Mouse (Mus musculus) midbrain, embryonic 12.5 days (tissue): ENCODE data around the gene Prkag3. TPM values are rescaled to one million over a fixed set of nuclear protein-coding genes. Genes with fewer than 3 reads are reported as not detected.
A peak's percentile ranks its signal among the peaks of the same experiment; 100 is the strongest.

Experiments used
- ATAC-seq: fragments of 200-750 bp; cut with Nextera tagmentation; 2 replicates; pipeline ENCODE4 v1.8.0; 2017; ENCODE audit warnings: low read depth, moderate TSS enrichment, moderate library complexity; ENCODE audit not compliant: low FRiP score
- H3K27ac ChIP-seq: fragments of 300-500 bp; sonication (generic); replicated peaks from 2 replicates; pipeline ENCODE4 v1.5.1; 2016; ENCODE audit warnings: mild to moderate bottlenecking
- H3K27me3 ChIP-seq: fragments of 300-500 bp; sonication (generic); 2 replicates; pipeline ENCODE4 v1.6.1; 2016; ENCODE audit warnings: mild to moderate bottlenecking
- H3K36me3 ChIP-seq: fragments of 300-500 bp; sonication (generic); 2 replicates; pipeline ENCODE4 v1.6.1; 2016
- H3K4me1 ChIP-seq: fragments of 300-500 bp; sonication (generic); 2 replicates; pipeline ENCODE4 v1.6.1; 2016
- H3K4me2 ChIP-seq: fragments of 300-500 bp; sonication (generic); replicated peaks from 2 replicates; pipeline ENCODE4 v1.6.1; 2016; ENCODE audit warnings: mild to moderate bottlenecking, moderate library complexity
- H3K4me3 ChIP-seq: fragments of 300-500 bp; sonication (generic); 2 replicates; pipeline ENCODE4 v1.5.1; 2016; ENCODE audit warnings: mild to moderate bottlenecking
- H3K9ac ChIP-seq: fragments of 300-500 bp; sonication (generic); replicated peaks from 2 replicates; pipeline ENCODE4 v1.6.1; 2016; ENCODE audit warnings: mild to moderate bottlenecking, moderate library complexity
- H3K9me3 ChIP-seq: fragments of 300-500 bp; sonication (generic); 2 replicates; pipeline ENCODE4 v1.6.1; 2016; ENCODE audit warnings: mild to moderate bottlenecking
- WGBS: fragments of 180-500 bp; shearing (Covaris S2); methylation state at CpG from one replicate; pipeline ENCODE4 v1.1.7; 2016; 5-methylcytosine and 5-hydroxymethylcytosine counted together
- polyA plus RNA-seq: library from polyadenylated mRNA; unstranded; fragments of >200 nt; fragmentation: Nextera tagmentation; extraction: Ambion mirVana; gene quantifications from 2 replicates; pipeline ENCODE4 v1.2.1, GENCODE M21; 2016

Gene Prkag3
- polyA plus RNA-seq, 1 experiment from 2014 or later, result not detected

DNA sequence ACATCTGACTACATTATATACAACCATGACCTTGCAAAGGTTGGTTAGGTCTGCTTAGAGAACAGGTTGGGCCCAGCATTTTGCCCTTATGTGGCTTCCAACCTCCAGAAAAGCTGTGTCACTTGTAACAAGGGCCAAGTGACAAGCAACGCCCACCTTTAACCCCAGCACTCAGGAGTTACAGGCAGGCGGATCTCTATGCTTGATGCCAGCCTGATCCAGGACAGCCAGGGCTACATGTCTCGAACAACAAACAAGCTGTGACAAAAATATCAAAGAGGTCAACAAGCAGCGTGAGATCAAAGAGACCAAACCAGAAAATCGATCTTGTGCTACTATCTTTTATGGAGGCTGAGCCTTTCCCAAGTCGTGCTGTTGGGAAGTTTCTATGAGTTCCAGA is 27.4 kb downstream of the Prkag3 start:
- WGBS, result 77% methylated on average over 6 of the region's 6 CpGs
- no peaks in the 10 kb centered on the region for H3K36me3 ChIP-seq
- no peak for ATAC-seq
- no peaks in the 10 kb centered on the region for H3K27me3 ChIP-seq
- H3K27ac ChIP-seq, result no peak overlapping the region
- no peaks in the 10 kb centered on the region for H3K9me3 ChIP-seq
- no peak overlapping the region for H3K4me3 ChIP-seq
- no peaks in the 10 kb centered on the region for H3K4me1 ChIP-seq
- no peak overlapping the region for H3K4me2 ChIP-seq
- no peak overlapping the region for H3K9ac ChIP-seq

DNA sequence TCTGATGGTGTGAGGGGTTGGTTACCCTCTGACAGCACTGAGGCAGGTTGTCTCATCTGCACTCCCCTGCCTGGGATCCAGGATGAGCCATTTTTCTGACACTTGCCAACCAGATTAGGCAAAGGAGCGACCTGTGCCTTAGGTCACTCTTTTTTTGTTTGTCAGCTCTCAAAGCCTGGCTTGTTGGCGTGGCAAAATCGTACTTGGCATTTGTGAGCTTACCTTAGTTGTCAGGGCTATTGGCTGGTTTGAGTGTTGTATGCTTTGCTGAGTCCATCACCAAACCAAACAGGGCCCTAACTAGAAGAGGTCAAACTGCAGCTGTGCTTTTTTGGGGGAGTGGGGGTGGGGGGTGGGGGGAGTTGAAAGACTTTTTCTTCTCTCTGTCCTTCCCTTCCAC is 29.7 kb downstream of the Prkag3 start:
- no peak for ATAC-seq
- Histone ChIP-seq H3K4me1 (no peaks in the 10 kb centered on the region), H3K4me3 (no peak overlapping the region), H3K36me3 (no peaks in the 10 kb centered on the region), H3K27me3 (peaks cover 6% of the 10 kb centered on the region; the same call in 1 of the 2 replicates), H3K9me3 (no peaks in the 10 kb centered on the region), H3K4me2 (no peak overlapping the region), H3K27ac (no peak overlapping the region), H3K9ac (no peak overlapping the region)
- WGBS, result 70% methylated on average over 3 of the region's 3 CpGs

DNA sequence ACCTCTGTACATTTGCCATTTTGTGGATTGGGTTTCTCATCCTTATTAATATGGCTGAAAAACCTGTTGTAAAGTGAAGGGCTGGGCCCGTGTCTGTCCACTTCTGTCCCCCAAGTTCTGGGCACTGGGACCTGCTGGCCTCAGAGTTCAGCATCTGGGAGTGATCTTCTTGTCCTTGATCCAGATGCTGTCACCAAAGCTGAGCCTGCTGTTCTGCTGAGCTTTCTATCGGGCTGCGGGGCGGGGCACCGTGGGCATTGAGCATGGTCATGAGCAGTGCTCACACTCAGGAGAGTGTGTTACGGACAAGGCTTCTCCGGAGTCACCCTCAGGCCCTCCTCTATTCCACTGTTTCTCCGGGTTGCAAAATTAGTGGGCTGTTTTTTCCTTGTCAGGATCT is 30.9 kb downstream of the Prkag3 start:
- Histone ChIP-seq H3K4me1 (peaks cover 9% of the 10 kb centered on the region), H3K9me3 (no peaks in the 10 kb centered on the region), H3K27me3 (peaks cover 17% of the 10 kb centered on the region), H3K4me2 (no peak overlapping the region), H3K9ac (no peak overlapping the region), H3K27ac (no peak overlapping the region), H3K36me3 (no peaks in the 10 kb centered on the region), H3K4me3 (no peak overlapping the region)
- ATAC-seq, result no peak
- WGBS, result 90% methylated on average over 8 of the region's 8 CpGs

DNA sequence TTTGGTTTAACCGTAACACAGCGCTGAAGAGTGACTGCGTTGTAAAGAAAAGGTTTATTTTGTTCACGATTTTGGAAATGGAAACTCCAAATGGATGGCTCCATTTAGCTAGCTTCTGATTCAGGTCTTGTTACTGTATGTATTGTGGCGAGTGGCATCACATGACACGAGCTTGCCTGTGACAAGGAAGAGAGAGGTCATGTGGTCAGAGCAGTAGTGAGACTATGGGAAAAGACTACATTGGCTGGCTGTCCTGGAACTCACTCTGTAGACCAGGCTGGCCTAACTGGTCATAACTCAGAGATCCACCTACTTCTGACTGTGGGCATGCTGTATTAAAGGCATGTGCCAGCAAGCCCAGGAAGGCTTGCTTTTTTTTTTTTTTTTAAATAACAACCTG is 33.1 kb downstream of the Prkag3 start:
- WGBS, result 91% methylated on average over 6 of the region's 6 CpGs
- Histone ChIP-seq H3K4me3 (no peak overlapping the region), H3K9ac (no peak overlapping the region), H3K9me3 (no peaks in the 10 kb centered on the region), H3K4me1 (peaks cover 13% of the 10 kb centered on the region), H3K36me3 (no peaks in the 10 kb centered on the region), H3K4me2 (no peak overlapping the region), H3K27ac (no peak overlapping the region), H3K27me3 (peaks cover 17% of the 10 kb centered on the region)
- ATAC-seq, result no peak

DNA sequence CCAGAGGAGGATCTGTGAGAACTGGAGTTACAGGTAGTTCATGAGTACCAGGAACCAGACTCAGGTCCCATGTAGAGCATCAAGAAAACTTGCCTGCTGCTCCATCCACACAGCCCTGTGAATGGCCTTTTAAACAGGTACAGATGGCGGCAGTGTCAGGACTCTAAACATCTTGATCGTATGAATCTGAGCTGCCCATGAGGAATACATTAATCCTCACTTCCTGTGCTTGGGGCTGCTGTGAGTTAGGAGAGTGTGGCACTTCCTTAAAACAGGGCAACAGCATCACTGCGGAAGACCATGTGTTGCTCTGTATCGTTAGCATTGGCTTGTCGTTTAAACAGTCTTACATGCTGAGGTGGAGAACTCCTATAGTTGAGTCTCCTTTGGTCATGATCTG is 33.6 kb downstream of the Prkag3 start:
- H3K27me3 ChIP-seq, result peaks cover 17% of the 10 kb centered on the region
- no peak overlapping the region for H3K9ac ChIP-seq
- no peaks in the 10 kb centered on the region for H3K9me3 ChIP-seq
- no peaks in the 10 kb centered on the region for H3K36me3 ChIP-seq
- ATAC-seq, result no peak
- no peak overlapping the region for H3K27ac ChIP-seq
- H3K4me2 ChIP-seq, result no peak overlapping the region
- WGBS, result 84% methylated on average over 5 of the region's 5 CpGs
- peaks cover 13% of the 10 kb centered on the region for H3K4me1 ChIP-seq
- H3K4me3 ChIP-seq, result no peak overlapping the region

DNA sequence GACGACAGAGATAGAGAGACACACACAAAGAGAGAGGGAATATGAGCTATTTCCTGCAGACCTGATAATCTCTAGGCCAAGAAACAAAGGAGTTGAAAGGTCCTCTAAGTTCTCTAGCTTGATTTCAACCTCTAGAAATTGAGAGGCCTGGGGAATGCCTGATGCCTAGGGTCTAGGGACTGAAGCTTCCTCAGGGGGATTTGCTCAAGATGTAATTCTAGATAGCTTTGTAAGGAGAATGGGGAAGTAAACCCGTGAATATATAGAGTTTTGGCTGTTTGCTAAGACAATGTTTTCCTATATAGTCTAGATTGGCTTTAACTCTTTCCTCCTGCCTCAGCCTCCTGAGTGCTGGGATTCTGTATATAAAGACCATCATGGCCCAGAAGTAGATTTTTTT is 34.1 kb downstream of the Prkag3 start:
- Histone ChIP-seq H3K4me2 (no peak overlapping the region), H3K27ac (no peak overlapping the region), H3K9ac (no peak overlapping the region), H3K4me1 (peaks cover 13% of the 10 kb centered on the region), H3K27me3 (peaks cover 17% of the 10 kb centered on the region), H3K4me3 (no peak overlapping the region), H3K9me3 (no peaks in the 10 kb centered on the region), H3K36me3 (no peaks in the 10 kb centered on the region)
- ATAC-seq, result no peak
- WGBS, result 52% methylated on average over 2 of the region's 2 CpGs

DNA sequence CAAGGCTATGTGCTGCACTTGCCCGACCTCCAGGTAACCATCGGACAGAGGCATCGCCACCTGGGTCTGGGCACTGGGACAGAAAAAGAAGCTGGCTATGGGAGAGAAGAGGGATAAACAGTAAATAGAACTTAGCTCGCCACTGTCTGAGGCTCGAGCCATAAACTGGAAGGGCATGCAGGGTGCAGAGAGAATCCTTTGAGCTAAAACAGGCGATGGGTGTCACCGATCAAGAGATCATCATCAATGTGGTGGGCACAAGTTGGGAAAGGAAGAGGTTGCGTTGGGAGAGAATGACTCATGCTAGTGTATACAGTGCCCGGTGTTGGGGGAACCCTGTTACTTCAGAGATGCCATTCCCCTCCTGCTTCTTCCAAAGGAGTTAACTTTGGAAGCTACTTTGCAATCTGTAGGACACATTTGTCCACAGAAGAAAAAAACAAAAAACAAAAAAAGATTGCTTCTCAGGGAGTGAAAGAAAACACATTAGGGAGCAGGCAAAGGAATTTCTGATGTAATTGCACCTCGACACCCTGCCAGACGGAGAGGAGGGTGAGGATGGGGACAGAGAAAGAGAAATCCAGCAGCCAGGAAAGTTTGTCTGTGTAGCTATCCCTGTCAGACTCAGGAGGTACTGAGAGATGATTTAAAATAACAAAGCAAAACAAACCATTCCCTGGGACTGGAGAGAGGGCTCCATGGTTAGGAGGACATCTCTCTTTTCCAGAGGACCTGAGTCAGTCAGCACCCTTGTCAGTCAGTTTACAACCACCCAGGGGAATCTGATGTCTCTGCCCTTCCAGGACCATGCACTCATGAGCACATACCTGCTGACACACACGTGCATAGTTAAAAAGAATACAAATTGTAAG is 34.9 kb downstream of the Prkag3 start:
- H3K4me3 ChIP-seq, result peak overlapping the region; percentile 50
- 35% methylated on average over 12 of the region's 12 CpGs for WGBS

DNA sequence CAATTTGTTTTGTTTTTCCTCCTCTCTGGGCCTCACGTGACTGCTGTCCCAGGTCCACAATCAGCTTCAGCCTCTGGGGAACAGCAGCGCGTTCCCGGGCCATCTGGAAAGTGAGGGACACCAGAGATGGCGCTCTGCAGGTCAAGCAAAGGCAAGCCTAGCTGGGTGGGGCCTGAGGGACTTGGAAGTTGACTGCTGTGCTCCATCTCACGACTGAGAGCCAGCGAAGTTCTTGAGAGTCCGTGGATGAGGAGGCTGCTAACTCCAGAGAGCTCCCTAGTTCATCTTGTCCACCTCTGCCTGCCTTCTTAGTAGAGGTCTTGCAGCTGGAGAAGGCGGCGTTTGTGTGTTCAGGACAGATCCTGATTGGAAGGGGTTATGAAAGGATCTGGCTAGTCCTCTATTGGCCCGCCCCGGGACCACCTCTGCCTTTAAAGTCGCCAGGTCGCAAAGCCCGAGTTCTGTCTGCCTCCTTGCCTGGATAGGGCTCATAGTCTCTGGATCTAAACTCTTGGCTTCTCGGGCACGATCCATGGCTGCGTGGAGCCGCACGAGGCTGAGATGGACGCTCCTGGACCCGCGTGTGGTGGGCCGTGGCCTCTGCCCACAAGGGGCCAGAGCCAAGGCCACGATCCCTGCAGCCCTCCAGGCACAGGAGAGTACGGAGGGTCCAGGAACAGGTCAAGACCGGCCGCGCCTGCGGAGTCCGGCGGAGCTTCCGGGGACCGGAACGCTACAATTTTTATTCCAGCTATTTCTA is 35.7 kb downstream of the Prkag3 start, which contains the start of gene Cyp27a1:
TSS of gene Cyp27a1 (plus strand) at position 476 of the 760 bp plus-strand sequence.
- Histone ChIP-seq H3K4me1 (peaks cover 13% of the 10 kb centered on the region), H3K9me3 (no peaks in the 10 kb centered on the region), H3K36me3 (no peaks in the 10 kb centered on the region), H3K4me3 (peak within 1 kb of the TSS; percentile 50), H3K27ac (no peak within 1 kb of the TSS), H3K9ac (peak within 1 kb of the TSS; percentile 68), H3K27me3 (peaks cover 17% of the 10 kb centered on the region), H3K4me2 (peak within 1 kb of the TSS; percentile 88)
- WGBS, result 3% methylated on average over 35 of the region's 35 CpGs
- no peak; the same call in 1 of the 2 replicates for ATAC-seq

More for the DNA sequence above, 34.9 kb downstream of the Prkag3 start:
- H3K9ac ChIP-seq, result peak overlapping the region; percentile 68
- H3K27me3 ChIP-seq, result peaks cover 17% of the 10 kb centered on the region
- H3K4me2 ChIP-seq, result peak overlapping the region; percentile 88
- no peak for ATAC-seq
- no peak overlapping the region for H3K27ac ChIP-seq
- H3K36me3 ChIP-seq, result no peaks in the 10 kb centered on the region
- H3K4me1 ChIP-seq, result peaks cover 13% of the 10 kb centered on the region
- H3K9me3 ChIP-seq, result no peaks in the 10 kb centered on the region

DNA sequence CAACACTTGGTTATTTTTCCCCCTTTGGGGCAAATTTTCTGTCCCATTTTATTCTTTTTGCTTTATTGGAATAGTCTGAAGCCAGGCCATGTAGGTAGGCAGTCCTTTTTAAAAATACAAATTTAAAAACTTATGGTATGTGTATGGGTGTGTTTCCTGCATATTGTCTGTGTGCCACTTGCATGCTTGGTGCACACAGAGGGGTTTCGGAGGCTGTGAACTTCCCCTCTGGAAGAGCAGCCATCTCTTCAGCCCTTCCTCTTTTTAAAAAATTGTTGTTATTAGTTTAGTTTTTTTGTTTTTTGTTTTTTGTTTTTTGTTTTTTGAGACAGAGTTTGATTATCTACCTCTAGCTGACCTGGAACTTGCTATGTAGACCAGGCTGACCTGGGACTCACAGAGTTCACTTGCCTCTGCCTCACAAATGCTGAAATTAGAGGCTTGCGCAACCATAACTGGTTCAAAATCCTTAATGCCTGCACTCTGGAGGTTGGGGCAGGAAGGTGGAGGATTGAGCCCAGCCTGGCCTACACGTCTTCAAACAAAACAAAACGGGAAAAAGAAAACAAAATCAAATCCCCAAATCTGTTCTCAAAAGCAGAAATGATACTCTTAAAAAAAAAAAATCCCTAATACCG is 36.4 kb downstream of the Prkag3 start:
- no peak overlapping the region for H3K9ac ChIP-seq
- 39% methylated on average over 5 of the region's 5 CpGs for WGBS

DNA sequence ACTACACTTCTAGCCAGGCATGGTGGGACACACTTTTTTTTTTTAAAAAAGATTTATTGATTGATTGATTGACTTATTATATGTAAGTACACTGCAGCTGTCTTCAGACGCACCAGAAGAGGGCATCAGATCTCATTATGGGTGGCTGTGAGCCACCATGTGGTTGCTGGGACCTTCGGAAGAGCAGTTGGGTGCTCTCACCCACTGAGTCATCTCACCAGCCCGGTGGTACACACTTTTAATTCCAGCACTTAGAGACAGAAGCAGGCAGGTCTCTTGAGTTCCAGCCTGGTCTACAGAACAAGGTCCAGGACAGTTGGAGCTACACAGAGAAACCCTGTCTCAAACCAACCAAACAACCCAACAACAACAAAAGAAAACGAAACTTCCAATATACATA is 37.0 kb downstream of the Prkag3 start:
- Histone ChIP-seq H3K9ac (no peak overlapping the region), H3K27me3 (peaks cover 17% of the 10 kb centered on the region), H3K36me3 (no peaks in the 10 kb centered on the region), H3K4me2 (no peak overlapping the region), H3K27ac (no peak overlapping the region), H3K9me3 (no peaks in the 10 kb centered on the region), H3K4me1 (peaks cover 13% of the 10 kb centered on the region), H3K4me3 (no peak overlapping the region)
- no peak for ATAC-seq
- WGBS, result 80% methylated on average over 4 of the region's 4 CpGs

More for the DNA sequence above, 36.4 kb downstream of the Prkag3 start:
- H3K36me3 ChIP-seq, result no peaks in the 10 kb centered on the region
- ATAC-seq, result no peak
- H3K27me3 ChIP-seq, result peaks cover 17% of the 10 kb centered on the region
- peak overlapping the region; percentile 88 for H3K4me2 ChIP-seq
- H3K27ac ChIP-seq, result no peak overlapping the region
- H3K9me3 ChIP-seq, result no peaks in the 10 kb centered on the region
- peaks cover 13% of the 10 kb centered on the region for H3K4me1 ChIP-seq
- peak overlapping the region; percentile 50 for H3K4me3 ChIP-seq

DNA sequence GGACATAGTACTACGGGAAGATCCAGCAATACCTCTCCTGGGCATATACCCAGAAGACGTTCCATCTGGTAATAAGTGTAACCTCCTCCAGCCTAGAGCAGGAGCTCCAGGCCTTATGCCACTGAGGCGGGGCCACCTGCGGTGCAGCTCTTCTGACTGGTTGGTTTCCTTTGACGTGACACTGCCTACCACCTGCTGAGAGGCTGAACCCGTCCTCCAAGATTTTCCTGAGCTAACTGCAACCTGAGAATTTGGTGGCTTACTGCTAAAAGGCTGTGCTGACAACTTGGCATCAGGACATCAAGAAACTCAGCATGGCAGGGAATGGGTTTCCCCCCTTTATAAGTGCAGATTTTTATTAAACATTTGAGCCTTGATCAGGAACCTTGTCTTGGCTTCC is 39.5 kb downstream of the Prkag3 start:
- no peak for ATAC-seq
- H3K4me3 ChIP-seq, result no peak overlapping the region
- 43% methylated on average over 6 of the region's 6 CpGs for WGBS
- peaks cover 13% of the 10 kb centered on the region for H3K4me1 ChIP-seq
- no peak overlapping the region for H3K4me2 ChIP-seq
- no peaks in the 10 kb centered on the region for H3K9me3 ChIP-seq
- H3K27me3 ChIP-seq, result peaks cover 13% of the 10 kb centered on the region
- no peak overlapping the region for H3K27ac ChIP-seq
- no peaks in the 10 kb centered on the region for H3K36me3 ChIP-seq
- no peak overlapping the region for H3K9ac ChIP-seq

DNA sequence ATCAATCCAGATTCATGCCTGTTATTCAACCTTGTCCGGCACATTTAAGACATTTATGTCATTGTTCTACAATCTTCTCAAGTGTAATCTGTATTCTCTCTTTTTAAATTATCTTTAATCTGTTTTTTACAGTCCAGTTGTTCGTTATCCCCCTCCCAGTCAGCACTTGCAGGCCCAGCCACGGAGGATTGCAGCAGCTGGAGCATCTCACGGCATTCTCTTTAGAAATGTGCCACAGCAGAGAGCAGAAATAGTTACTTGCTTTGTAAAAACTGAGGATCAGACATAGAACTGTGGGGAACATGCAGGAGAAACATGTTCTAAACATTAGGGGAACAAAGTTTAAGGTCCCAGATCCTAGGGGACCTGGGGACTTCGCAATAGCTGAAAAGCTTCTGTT is 44.0 kb downstream of the Prkag3 start:
- H3K9me3 ChIP-seq, result no peaks in the 10 kb centered on the region
- H3K27ac ChIP-seq, result no peak overlapping the region
- peaks cover 18% of the 10 kb centered on the region for H3K36me3 ChIP-seq
- H3K27me3 ChIP-seq, result no peaks in the 10 kb centered on the region
- H3K9ac ChIP-seq, result no peak overlapping the region
- no peaks in the 10 kb centered on the region for H3K4me1 ChIP-seq
- WGBS, result 88% methylated on average over 5 of the region's 5 CpGs
- H3K4me3 ChIP-seq, result no peak overlapping the region
- no peak for ATAC-seq
- H3K4me2 ChIP-seq, result no peak overlapping the region
